Mouse (Mus musculus): ENCODE measurements at regions not wholly inside any gene's neighbourhood (a gene's known extent, or its start where the extent isn't known, plus 50 kb on each side); places are given as distances from the start of the nearest gene placed in this dataset.

DNA sequence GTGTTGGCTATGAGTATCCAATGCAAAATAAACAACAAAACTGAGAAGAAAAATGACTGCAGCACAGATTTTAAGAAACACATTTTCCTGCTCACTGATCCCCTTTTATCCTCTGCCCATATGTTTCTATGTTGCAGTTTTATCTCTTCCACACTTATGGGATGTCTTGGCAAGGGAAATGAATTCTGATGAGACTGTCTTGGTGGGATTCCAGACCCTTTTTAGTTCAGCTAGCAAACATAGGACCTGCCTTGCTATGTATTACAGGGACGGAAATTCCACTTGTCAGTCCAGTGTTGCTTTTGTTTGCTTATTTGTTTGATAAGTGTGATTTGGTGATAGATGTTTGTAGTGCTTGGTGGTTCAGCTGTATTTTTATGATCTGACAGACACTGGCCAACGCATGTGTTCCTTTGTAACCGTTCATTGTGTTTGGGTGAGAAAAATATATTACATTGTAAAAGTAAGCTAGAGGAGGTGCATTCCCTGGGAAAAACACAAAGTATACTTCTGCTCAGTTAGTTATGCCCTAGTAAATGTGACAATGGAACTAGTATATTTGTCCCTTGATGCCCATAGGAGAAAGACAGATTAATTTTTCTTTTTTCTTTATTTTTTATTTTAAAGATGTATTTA lies 1516.2 kb downstream of the Tbl1xr1 start:
- DNase-seq (ENCODE audit: low spot score): no peak

DNA sequence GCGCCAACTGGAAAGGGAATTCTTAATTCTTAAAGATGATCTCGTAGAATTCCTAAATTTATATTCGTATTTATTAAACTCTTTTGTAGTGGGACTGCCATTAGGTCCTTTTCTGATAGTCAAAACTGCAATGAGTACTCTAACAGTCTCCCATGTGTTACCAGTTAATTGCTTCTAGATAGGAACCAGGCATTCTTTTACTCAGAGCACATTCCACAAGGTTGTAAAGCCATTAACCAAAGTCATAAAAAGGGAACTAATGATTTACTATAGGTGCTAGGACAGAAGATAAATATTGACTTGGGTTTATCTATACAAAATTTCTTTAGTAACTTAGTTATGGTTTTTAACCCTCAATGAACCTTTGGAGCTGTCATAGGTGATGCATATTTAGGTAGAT lies 1525.0 kb downstream of the Tbl1xr1 start:
- no peak for DNase-seq (ENCODE audit: low spot score)

GRCm38 (mm10) chr3:23610054-23610453 lies 1533.6 kb downstream of the Tbl1xr1 start:
- DNase-seq (ENCODE audit: low spot score): no peak

DNA sequence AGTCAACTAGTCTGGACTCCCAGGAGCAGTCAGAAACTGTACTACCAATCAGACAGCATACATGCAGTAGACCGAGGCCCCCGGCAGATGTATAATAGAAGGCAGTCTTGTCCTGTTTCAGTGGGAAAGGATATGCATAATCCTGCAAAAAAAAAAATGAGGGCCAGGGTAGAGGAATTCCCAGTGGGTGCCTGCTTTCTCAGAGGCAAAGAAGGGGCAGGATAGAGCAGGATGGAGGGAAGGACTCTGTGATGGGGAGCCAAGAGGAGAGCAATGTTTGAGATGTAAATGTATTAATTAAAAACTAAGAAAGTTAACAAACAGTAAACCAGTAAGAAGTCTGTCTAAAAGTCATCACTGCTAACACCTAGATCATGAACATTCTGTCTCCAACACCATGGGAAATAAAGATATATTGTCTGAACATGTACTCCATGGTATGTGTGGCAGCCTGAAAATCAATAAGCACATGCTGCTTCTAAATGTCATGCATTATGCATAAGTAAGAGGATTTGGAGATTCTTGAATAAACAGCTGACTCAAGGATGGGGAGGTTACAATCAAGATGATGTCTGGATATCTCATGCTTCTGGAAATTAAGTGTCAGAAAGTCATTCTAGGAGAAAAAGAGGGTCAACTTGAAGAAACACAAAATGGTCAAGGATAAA lies 1485.3 kb downstream of the Naaladl2 start:
- DNase-seq (ENCODE audit: low spot score): no peak

DNA sequence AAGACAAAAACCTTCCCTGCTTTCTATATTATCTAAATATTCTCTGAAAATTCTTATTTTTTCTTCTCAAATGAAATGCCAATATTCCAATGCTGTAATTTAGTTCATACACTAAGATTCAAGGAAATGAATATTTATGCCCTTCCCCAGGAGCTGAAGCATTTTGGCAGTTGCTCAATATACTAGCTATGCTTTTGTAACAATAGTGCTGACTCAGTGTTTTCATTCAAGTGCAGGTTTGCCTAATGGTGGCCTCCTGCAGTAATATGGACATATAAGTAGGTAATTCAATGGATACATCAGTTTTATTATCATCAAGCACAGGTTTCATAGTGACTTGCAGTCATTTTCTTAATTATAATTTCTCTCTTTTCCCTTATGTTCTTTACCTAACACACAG lies 1437.3 kb downstream of the Naaladl2 start:
- DNase-seq (ENCODE audit: low spot score): no peak
